Mouse (Mus musculus) retina, postnatal 1 day (tissue): ENCODE measurements around the gene Tmem212.
A peak's percentile ranks its signal among the peaks of the same experiment; 100 is the strongest.

Source experiments
- DNase-seq: peaks from one replicate; pipeline ENCODE4 v3.0.0-alpha.2; 2012

Tmem212 gene

DNA sequence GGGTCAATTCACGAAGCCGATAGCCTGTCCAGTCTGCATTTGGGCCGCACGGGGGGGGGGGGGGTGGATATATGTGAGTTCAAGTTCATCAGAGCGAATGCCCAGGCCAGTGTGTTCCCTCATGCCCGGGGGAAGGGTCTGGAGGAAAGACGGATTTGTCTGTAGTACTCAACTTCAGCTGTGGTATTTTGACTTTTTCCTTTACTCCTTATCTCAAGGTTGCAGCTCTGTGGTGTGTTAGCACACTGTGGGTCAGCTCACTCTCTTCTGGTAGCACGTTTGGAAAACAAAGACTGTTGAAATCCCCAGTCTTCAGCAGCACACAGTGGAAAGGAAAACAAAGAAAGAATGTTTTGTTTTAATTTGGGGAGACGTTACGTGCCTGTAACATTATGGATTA is 2.0 kb upstream of the Tmem212 start:
- no peak for DNase-seq

DNA sequence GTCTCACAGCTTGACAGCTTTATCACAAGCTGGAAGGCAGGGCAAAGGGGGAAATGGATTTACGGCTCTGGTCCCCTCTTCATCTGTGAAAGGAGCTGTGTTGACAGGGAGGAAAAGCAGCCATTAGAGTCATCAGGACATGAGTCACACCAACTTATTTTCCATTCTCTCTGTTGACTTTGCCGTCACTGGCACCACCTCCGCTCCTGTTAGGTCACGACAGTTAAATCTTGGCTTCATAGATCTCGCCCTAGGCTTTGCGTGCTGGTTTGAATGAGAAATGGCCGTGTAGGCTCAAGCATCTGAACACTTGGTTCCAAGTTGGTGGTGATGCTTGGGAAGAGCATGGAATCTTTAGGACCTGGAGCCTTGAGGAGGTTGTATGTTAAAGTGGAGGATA is 9.6 kb downstream of the Tmem212 start:
- DNase-seq = no peak

DNA sequence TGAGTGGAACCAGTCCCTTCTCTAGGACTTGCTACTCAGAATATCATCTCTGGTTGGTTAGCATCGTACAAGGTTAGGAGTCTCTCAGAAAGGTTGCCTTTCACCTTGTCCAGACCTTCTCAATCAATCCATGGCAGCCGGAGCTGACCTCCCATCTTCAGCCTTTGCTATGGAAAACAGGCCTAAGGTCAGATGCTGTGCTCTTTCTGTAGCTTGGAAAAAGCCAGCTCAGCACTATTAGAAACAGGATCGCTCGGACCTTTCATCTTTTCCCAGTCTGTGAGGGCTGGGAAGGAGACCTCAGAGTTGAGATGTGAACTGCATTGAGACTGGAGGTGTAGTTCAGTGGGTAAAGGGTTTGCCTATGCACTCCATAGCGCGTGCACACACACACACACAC is 10.6 kb downstream of the Tmem212 start:
- no peak for DNase-seq

GRCm38 (mm10) chr3:27881897-27882835 is 14.0 kb downstream of the Tmem212 start:
- no peak for DNase-seq

- no peak for DNase-seq
These were observed 17.1 kb downstream of the Tmem212 start for GRCm38 (mm10) chr3:27878854-27879610.

- DNase-seq = no peak
These were observed 22.7 kb downstream of the Tmem212 start for GRCm38 (mm10) chr3:27873268-27874073.

- no peak for DNase-seq
These were observed 23.7 kb downstream of the Tmem212 start for GRCm38 (mm10) chr3:27872429-27872828.

- DNase-seq = no peak
These were observed 24.3 kb downstream of the Tmem212 start for GRCm38 (mm10) chr3:27871891-27872290.

- DNase-seq = no peak
These were observed 24.8 kb downstream of the Tmem212 start for GRCm38 (mm10) chr3:27871371-27871770.

GRCm38 (mm10) chr3:27868681-27869080 is 27.5 kb downstream of the Tmem212 start:
- DNase-seq = no peak

- DNase-seq = no peak
These were observed 28.4 kb downstream of the Tmem212 start for GRCm38 (mm10) chr3:27867731-27868130.

DNA sequence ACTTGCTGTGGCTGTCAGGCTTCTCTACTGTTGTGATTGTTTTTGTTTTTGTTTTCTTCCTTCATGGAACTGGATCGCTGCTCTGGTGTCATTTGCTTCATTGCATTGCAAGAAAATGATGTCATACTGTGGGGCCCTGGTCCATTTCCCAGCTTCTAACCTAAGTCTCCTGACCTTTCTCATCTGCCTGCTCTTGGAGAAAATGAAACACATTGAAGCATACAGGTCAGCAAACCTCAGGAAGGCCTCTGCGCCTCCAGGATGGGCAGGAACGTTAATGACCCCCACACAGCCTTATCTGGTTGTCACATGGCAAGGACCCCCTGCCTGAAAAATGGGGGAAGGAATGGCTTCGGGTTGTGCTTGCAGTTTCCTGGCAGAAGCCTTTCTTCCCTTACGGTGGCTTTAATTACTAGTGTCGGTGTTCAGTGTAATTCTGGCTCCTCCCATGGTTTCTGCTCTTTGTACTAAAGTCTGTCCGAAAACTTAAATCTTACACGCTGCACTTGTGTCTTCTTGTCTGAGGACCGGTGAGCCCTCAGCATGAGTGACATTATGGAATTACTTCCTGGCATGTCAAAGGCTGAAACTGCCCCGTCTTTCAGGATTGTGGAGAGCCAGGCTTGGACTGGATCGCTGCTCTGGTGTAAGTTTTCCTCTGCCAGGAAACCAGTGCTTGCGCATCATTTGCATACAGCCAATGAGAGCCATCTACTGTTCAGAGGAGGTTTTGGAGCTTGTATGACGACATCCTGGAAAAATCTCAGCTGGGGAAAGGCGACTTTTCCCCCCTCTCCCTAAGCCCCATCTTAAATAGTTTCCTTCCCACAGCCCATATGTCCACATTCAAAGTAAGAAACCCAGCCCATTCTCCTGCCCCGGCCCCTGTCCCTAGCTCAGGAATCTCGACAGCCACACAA is 33.1 kb downstream of the Tmem212 start:
- DNase-seq = peak; percentile 85

GRCm38 (mm10) chr3:27861601-27862000 is 34.6 kb downstream of the Tmem212 start:
- peak; percentile 68 for DNase-seq

DNA sequence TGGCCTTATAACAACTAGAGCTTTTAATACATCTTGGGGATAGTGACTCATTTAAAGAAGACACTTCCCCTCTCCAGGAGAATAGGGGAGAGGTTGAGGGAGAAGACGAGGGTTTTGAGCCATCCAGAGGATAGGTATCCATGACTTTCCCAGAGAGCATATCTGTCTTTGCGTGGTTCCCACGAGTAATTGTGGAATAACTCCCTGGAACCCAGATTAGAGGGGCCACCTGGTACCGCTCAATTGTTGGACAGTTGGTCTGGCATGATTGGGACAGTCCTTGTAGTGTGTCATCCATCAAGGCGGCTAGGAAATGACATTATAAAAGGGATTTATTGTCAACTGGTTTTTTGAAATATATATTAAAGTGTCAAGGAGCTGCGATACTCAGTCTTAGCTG is 35.1 kb downstream of the Tmem212 start:
- DNase-seq = no peak

- no peak for DNase-seq
These were observed 37.0 kb downstream of the Tmem212 start for GRCm38 (mm10) chr3:27859161-27859561.

- no peak for DNase-seq
These were observed 37.6 kb downstream of the Tmem212 start for GRCm38 (mm10) chr3:27858441-27859115.

- DNase-seq = no peak
These were observed 39.9 kb downstream of the Tmem212 start for GRCm38 (mm10) chr3:27856288-27856687.

DNA sequence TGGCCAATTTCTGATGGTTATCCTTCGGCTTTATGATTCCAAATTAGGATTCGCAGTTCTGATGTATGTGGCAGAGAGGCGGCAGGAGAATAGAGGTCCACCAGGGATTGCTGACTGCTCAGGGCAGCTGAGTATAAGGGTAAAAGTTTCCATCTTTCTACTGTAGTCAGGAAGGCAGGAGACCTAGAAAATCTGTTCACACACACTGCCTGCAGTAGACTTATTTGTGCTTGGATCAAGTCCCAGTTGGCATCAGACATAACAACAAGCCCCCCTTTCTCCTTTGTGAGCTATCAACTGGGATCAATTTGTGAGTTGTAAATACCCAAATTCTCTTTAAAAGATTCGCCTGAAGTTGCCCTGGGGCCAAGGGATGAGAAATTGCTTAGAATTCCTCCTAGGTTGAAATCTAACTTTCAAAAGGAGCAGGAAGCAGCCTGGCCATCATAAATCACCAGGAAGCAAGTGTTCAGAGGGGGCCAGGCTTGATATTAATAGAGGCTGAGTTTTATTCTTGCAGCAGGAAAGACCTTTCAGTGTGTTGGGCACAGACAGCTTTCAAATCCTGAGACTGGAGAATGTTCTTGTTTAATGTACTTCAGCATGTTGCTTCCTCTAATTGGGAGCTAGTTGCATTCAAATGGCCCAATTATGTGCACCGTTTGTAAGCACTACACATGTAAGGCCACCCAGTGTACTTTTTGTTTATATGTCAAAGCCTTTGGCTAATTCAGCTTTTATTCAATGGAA is 41.6 kb downstream of the Tmem212 start:
- DNase-seq = peak; percentile 54

- no peak for DNase-seq
These were observed 52.9 kb downstream of the Tmem212 start for GRCm38 (mm10) chr3:27843266-27843665.

DNA sequence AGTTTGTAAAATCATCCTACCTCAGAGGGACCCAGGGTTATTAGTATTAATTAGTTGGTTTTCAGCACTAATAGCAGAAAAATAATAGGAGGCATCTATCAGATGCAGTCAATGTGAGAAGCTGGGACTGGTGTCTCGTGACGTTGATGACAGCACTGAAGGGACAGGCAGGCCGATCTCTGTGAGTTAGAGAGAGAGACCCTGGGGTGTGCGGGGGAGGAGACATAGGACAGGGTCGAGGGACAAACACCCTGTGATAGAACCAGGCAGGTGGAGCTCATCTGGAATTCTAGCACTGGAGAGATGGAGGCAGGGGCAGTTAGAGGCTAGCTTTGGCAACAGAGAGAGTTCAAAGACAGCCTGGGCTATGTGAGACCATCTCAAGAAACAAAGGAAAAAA is 53.3 kb downstream of the Tmem212 start:
- no peak for DNase-seq

DNA sequence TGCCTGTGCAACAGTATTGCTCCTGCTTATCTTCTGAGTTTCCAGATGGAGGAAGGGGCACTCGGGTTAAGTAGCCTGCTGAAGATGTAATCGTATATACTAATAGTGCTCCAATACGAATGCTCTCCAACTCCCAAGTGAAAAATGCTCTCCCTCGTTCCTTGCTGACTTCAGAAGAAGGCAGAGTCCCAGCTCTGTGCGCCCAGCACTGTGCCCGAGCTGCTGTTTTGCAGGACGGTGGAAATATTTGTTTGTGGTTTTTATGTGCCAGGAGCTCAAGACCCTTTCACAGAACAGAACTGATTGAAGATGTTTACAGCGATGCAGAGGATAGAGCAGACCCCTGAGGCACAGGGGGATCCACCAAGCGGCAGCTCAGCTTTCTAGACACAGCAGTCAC is 55.9 kb downstream of the Tmem212 start:
- no peak for DNase-seq
